Mouse (Mus musculus) limb, embryonic 10.5 days (tissue): ENCODE data around the gene Gper1. TPM values are rescaled to one million over a fixed set of nuclear protein-coding genes. Genes with fewer than 3 reads are reported as not detected.
A peak's percentile ranks its signal among the peaks of the same experiment; 100 is the strongest.

ENCODE experiments used
- DNase-seq: peaks from one replicate; pipeline ENCODE4 v3.0.0-alpha.2; 2017; ENCODE audit warnings: low spot score
- H3K27ac ChIP-seq: fragments of 300-500 bp; sonication (generic); 2 replicates; pipeline ENCODE4 v1.5.1; 2016; ENCODE audit warnings: mild to moderate bottlenecking
- H3K27me3 ChIP-seq: fragments of 300-500 bp; sonication (generic); 2 replicates; pipeline ENCODE4 v1.6.1; 2016; ENCODE audit warnings: low read depth, mild to moderate bottlenecking; ENCODE audit not compliant: poor library complexity, severe bottlenecking
- H3K36me3 ChIP-seq: fragments of 300-500 bp; sonication (generic); 2 replicates; pipeline ENCODE4 v1.6.1; 2016; ENCODE audit warnings: mild to moderate bottlenecking, moderate library complexity
- H3K4me1 ChIP-seq: fragments of 300-500 bp; sonication (generic); 2 replicates; pipeline ENCODE4 v1.6.1; 2016
- H3K4me3 ChIP-seq: fragments of 300-500 bp; sonication (generic); 2 replicates; pipeline ENCODE4 v1.5.1; 2016; ENCODE audit warnings: mild to moderate bottlenecking, moderate library complexity
- H3K9me3 ChIP-seq: fragments of 300-500 bp; sonication (generic); replicated peaks from 2 replicates; pipeline ENCODE4 v1.6.1; 2016; ENCODE audit warnings: mild to moderate bottlenecking
- WGBS: fragments of 180-500 bp; shearing (Covaris S2); methylation state at CpG from one replicate; pipeline ENCODE4 v1.1.7; 2016; 5-methylcytosine and 5-hydroxymethylcytosine counted together
- polyA plus RNA-seq: library from polyadenylated mRNA; unstranded; fragments of >200 nt; fragmentation: Nextera tagmentation; extraction: Ambion mirVana; gene quantifications from 2 replicates; pipeline ENCODE4 v1.2.1, GENCODE M21; 2016

The Gper1 gene
- polyA plus RNA-seq, 1 experiment from 2014 or later = 0.39 TPM

DNA sequence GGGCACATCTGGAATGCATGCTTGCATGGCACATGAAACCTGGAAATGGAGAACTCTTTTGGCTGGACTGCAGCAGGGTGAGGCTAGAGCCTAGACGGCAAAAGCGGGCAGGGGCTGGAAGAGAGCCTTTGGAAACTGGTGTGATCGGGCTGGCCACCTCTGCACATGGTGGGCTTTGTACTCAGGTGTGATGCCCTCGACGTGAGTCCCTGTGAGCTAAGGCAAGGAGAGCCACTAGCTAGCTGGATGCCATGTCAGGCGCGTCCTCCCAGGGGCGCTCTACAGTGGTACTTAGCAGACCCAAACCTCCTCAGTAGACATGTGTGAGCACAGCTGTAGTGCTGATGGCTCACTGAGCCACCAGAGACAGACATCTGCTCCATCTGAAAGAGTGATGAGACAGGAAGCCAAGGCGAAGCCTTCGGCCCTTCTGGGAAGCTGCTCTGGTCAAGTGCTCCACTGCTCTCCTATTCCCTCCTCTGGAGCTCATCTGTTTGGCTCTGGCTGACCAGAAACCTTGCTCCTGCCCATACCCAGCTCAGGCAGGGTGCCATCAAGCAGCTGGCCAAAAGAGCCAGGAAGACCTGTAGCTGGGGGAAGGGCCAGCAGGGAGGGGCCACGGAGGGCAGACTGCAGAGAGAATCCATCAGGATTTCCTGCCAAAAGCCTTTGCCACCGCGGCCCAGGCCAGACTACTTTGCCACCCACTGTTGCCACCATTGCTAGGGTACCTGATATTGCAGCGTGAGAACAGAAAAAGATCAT lies 15.6 kb upstream of the Gper1 start:
- H3K4me1 ChIP-seq = peaks cover 41% of the 10 kb centered on the region
- WGBS = 87% methylated on average over 14 of the region's 14 CpGs
- no peaks in the 10 kb centered on the region for H3K9me3 ChIP-seq
- H3K27ac ChIP-seq = peak overlapping the region; percentile 59
- H3K27me3 ChIP-seq = no peaks in the 10 kb centered on the region
- H3K36me3 ChIP-seq = peaks cover 3% of the 10 kb centered on the region; the same call in 1 of the 2 replicates
- no peak overlapping the region for H3K4me3 ChIP-seq
- no peak for DNase-seq

DNA sequence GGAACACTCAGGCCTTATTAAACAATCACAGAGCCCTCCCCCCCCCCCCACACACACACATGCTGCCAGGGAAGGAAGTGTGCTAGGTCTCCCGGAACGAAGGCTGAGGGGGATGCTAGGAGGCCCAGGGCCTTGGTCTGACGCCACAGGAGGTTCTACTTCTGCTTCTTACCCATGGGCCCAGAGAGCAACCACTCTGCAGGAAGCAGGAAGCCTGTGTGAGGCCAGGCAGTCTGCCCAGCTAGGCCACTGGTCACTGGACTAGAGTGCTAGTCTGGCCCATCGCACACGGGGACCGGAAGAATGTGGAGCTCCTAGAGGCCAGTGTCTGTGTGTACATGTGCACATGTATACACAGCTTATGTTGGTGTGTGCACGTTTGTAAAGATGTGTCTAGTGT lies 14.4 kb upstream of the Gper1 start:
- Histone ChIP-seq H3K27ac (peak overlapping the region; percentile 58; the same call in 1 of the 2 replicates), H3K4me1 (peaks cover 41% of the 10 kb centered on the region), H3K4me3 (no peak overlapping the region), H3K9me3 (no peaks in the 10 kb centered on the region), H3K36me3 (peaks cover 3% of the 10 kb centered on the region; the same call in 1 of the 2 replicates), H3K27me3 (no peaks in the 10 kb centered on the region)
- DNase-seq = no peak
- 93% methylated on average over 7 of the region's 7 CpGs for WGBS

DNA sequence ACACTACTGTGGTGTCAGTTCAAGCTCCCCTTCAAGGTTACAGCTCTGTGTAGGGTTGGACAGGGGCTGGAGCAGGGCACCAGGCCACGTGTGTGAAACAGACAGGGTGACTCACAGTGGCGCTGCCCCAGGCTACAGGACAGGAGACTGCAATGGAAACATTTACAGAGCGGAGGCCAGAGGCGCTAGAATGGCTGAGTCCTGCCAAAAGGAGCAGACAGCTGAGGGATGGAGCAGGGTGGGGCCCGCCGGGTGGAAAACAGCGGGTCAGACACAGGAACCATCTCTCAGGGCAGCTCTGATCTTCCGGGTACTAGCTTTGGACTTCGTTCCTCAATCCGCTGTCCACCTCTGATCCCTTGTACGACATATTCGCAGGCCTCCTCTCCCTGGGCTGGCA lies 13.5 kb upstream of the Gper1 start:
- H3K9me3 ChIP-seq = no peaks in the 10 kb centered on the region
- no peak overlapping the region for H3K4me3 ChIP-seq
- H3K27me3 ChIP-seq = no peaks in the 10 kb centered on the region
- no peak for DNase-seq
- 91% methylated on average over 12 of the region's 12 CpGs for WGBS
- H3K4me1 ChIP-seq = peaks cover 43% of the 10 kb centered on the region
- 0 out of 2 replicates have a peak overlapping the region, but pooled peaks have one; percentile 2 for H3K27ac ChIP-seq
- peaks cover 10% of the 10 kb centered on the region for H3K36me3 ChIP-seq

DNA sequence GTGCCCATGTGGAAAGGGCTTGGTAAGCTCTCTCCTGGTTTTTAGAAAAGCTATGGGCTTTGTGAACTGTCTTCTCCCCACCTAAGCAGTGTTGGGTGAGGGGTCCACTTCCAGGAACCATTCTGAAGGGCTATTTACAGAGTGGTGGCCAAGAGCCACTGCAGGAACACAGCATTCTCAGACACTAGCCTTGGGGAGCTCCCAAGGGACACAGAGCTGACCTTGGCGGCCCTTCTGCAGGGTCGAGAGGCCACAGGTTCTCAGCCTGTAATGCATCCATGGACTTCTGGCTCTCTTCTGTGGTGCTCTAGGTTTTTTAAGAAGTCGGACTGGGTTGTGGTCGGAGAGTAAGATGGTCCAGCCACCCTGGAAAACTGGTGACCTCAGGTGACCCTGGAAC lies 12.9 kb upstream of the Gper1 start:
- Histone ChIP-seq H3K9me3 (no peaks in the 10 kb centered on the region), H3K36me3 (peaks cover 16% of the 10 kb centered on the region), H3K4me3 (no peak overlapping the region), H3K27ac (0 out of 2 replicates have a peak overlapping the region, but pooled peaks have one; percentile 2), H3K27me3 (no peaks in the 10 kb centered on the region), H3K4me1 (peaks cover 37% of the 10 kb centered on the region)
- no peak for DNase-seq
- WGBS = 86% methylated on average over 4 of the region's 4 CpGs

DNA sequence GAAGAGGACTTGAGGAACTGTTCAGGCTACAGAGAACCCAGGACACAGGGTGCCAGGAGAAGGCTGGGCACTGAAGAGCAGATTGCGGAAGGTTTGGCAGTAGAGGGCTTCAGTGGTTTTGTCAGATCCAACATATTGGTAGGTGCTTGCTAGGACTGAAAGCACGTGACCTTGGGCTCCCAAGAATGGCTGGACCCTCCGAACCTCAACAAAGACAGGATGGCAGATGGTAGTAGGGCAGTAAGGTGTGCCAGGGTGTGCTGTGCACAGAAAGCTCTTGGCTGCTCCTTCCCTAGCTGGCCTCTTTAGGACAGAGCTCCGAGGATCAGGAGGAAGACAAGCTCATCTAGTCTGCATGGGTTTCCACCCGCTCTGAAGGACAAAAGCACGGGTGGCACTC lies 11.8 kb upstream of the Gper1 start:
- Histone ChIP-seq H3K27me3 (no peaks in the 10 kb centered on the region), H3K27ac (no peak overlapping the region), H3K4me1 (peaks cover 26% of the 10 kb centered on the region), H3K9me3 (no peaks in the 10 kb centered on the region), H3K4me3 (no peak overlapping the region), H3K36me3 (peaks cover 19% of the 10 kb centered on the region)
- DNase-seq = no peak
- WGBS = 89% methylated on average over 6 of the region's 6 CpGs

DNA sequence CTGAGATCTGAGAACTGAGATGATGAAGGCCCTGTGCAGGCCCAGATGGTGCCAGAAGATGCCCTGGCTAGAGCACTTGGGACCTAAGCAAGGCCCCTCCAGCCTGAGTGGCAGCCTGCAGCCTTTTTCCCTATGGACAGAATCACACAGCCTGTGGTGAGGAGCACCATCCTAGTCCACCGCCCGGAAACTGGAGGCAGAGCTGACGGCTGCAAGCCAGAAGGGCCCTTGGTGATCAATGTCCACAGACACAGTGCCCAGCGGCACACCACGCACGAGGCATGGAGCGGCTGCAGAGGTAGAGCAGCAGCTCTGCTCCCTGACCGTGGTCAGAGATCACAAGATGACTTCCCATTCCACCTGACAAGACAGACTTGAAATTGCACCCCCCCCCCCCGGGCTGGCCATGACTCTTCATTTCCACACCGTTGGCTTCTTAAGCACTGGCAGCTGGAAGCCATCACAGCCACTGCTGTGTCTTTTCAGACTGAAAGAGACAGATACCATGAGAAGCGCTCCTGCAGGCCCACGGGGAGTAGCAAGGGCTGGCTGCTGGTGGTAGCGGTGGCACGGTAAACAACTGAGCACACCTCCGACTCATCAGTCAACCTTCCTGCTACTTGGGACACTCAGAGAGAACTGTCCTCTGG lies 11.2 kb upstream of the Gper1 start:
- WGBS = 84% methylated on average over 15 of the region's 15 CpGs
- no peaks in the 10 kb centered on the region for H3K9me3 ChIP-seq
- no peaks in the 10 kb centered on the region for H3K27me3 ChIP-seq
- no peak for DNase-seq
- H3K4me3 ChIP-seq = no peak overlapping the region
- H3K27ac ChIP-seq = no peak overlapping the region
- peaks cover 19% of the 10 kb centered on the region for H3K36me3 ChIP-seq
- H3K4me1 ChIP-seq = peaks cover 20% of the 10 kb centered on the region

DNA sequence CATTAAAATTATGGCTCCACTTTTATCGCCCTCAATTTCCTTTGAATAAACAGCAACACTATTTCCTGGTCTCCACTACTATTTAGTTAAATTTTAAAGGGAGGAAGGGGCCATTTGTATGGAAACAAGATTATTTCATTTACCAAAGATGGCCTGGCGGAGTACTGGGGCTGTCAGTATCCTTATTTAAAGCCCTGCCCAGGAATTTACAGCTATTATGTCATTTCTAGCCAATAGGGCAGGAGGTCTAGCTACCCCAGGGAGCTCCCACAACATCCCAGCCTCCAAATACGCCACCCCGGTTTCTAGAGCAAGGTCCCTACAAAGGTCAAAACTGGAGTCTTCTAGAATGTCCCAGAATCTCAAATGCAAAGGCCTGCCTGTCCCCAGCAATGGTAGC lies 9.4 kb upstream of the Gper1 start:
- peaks cover 23% of the 10 kb centered on the region for H3K36me3 ChIP-seq
- no peaks in the 10 kb centered on the region for H3K9me3 ChIP-seq
- no peak overlapping the region for H3K27ac ChIP-seq
- no peak overlapping the region for H3K4me3 ChIP-seq
- DNase-seq = no peak
- peaks cover 10% of the 10 kb centered on the region for H3K4me1 ChIP-seq
- 84% methylated on average over 4 of the region's 4 CpGs for WGBS
- no peaks in the 10 kb centered on the region for H3K27me3 ChIP-seq

DNA sequence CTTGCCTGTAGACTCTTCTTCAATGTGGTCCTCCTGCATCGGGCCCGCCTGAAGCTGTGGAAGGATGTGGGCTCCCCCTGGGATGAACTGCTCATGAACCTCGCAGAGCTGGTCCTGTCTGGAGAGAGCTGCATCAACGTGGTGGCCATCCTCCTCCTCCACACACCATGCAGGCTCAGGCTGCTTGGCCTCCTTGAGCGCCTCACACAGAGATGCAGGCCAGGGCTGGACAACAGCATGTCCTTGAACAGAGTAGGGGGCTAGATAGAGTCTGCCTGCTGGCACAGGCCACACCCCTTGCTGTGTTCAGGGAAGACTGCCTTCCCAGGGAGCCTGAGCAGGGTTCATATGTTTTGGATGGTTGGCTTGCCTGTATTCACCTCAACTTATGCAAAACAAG lies 8.0 kb upstream of the Gper1 start:
- no peaks in the 10 kb centered on the region for H3K9me3 ChIP-seq
- no peak for DNase-seq
- H3K36me3 ChIP-seq = peaks cover 21% of the 10 kb centered on the region
- no peak overlapping the region for H3K4me3 ChIP-seq
- no peaks in the 10 kb centered on the region for H3K27me3 ChIP-seq
- WGBS = 94% methylated on average over 5 of the region's 5 CpGs
- peaks cover 18% of the 10 kb centered on the region for H3K4me1 ChIP-seq
- 0 out of 2 replicates have a peak overlapping the region, but pooled peaks have one; percentile 2 for H3K27ac ChIP-seq

DNA sequence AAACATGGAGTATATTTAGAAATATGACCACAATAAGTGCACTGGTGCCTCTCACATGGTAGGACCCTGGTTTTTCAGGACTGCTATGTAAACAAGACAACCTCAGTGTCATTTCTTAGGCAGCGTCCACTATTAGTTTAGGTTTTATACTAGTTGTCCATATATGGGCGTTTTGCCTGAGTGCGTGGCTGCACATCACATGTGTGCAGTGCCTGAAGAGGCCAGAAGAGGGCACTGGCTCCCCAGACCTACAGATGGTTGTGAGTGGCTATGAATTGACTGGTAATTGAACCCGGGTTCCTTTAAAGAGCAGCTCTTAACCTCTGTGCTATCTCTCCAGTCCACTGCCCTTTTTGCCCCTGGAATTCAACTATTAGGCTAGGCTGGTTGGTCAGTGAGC lies 6.0 kb upstream of the Gper1 start:
- peaks cover 21% of the 10 kb centered on the region for H3K36me3 ChIP-seq
- no peak overlapping the region for H3K27ac ChIP-seq
- no peaks in the 10 kb centered on the region for H3K27me3 ChIP-seq
- 93% methylated on average over 4 of the region's 4 CpGs for WGBS
- H3K4me3 ChIP-seq = no peak overlapping the region
- H3K9me3 ChIP-seq = no peaks in the 10 kb centered on the region
- H3K4me1 ChIP-seq = peaks cover 18% of the 10 kb centered on the region
- DNase-seq = no peak

DNA sequence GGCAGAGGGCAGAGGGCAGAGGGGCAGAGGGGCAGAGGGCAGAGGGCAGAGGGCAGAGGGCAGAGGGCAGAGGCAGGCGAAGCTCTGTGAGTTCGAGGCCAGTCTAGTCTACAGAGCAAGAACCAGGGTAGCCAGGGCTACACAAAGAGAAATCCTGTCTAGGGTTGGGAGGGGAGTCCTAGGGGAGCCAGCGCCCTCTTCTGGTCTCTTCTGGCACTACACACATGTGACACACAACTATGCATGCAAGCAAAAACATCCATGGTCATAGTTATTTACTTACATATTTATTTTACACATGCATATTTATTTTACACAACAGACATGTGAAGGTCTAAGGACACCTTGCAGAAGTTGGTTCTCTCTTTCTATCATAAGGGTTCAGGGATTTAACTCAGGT lies 5.5 kb upstream of the Gper1 start:
- Histone ChIP-seq H3K27ac (no peak overlapping the region), H3K4me3 (no peak overlapping the region), H3K4me1 (peaks cover 18% of the 10 kb centered on the region), H3K27me3 (no peaks in the 10 kb centered on the region), H3K36me3 (peaks cover 21% of the 10 kb centered on the region), H3K9me3 (no peaks in the 10 kb centered on the region)
- WGBS = 77% methylated on average over 2 of the region's 3 CpGs
- no peak for DNase-seq

DNA sequence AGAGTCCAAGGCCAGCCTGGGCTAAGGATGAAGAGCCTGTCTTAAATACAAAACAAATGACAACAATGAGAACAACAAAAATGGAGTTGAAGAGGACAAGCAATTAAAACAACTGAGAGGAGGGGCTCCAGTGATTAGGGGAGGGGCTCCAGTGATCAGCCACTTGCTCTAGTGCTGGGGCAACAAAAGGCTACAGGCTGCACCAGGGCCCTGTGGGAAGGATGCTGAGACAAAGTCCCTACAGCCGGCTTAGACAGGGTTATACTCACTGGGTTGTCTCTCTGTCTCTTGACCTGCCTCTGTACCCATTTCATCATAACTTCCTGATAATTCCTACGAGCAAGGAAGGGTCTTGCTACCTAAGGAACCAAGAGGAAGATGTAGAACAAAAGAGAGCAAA lies 4.8 kb upstream of the Gper1 start:
- no peaks in the 10 kb centered on the region for H3K27me3 ChIP-seq
- H3K9me3 ChIP-seq = no peaks in the 10 kb centered on the region
- peaks cover 22% of the 10 kb centered on the region for H3K4me1 ChIP-seq
- DNase-seq = no peak
- H3K27ac ChIP-seq = peak overlapping the region; percentile 44; the same call in 1 of the 2 replicates
- 77% methylated on average over 2 of the region's 2 CpGs for WGBS
- no peak overlapping the region for H3K4me3 ChIP-seq
- peaks cover 21% of the 10 kb centered on the region for H3K36me3 ChIP-seq

DNA sequence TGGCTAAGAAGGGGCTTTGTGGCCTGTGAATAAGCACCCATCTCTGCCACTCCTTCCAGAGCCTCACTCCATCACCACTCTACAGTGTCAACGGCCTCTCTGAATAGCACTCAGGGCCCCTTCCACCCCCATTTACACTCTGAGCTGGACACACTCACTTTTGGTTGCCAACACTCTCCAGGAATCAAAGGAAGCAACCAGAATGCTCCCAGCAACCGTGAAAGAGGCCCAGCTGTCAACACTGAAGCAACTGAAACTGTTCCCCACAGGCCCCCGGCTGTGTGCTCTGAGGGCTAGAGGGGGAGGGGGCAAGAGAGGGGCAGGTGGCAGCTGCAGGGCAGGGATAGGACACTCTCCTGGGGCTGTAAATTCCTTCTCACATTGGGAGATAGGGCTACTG lies 4.3 kb upstream of the Gper1 start:
- Histone ChIP-seq H3K27me3 (no peaks in the 10 kb centered on the region), H3K4me3 (no peak overlapping the region), H3K4me1 (peaks cover 27% of the 10 kb centered on the region), H3K27ac (peak overlapping the region; percentile 44; the same call in 1 of the 2 replicates), H3K9me3 (no peaks in the 10 kb centered on the region), H3K36me3 (peaks cover 21% of the 10 kb centered on the region)
- no peak for DNase-seq
- 16% methylated on average over 3 of the region's 3 CpGs for whole genome bisulfite sequencing

DNA sequence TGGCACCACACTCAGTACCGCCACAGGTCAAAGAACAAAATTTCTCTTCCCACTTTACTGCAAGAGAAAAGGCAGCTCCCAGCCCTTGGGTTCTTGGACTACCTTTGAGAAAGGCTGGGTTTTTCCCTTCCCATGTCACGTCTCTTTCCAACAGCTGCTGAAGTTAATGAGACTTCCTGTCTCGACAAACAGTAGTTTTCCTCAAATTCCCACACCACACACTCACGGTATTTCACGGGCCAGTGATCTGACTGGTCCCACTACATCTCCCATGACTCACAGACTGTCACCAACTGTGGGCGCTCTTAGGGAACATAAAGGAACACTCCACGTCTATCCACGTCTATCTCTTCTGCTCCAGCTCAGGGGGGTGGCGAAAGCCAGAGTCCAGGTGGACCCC lies 2.2 kb downstream of the Gper1 start:
- H3K4me3 ChIP-seq = no peak overlapping the region
- DNase-seq = no peak
- H3K27me3 ChIP-seq = no peaks in the 10 kb centered on the region
- no peaks in the 10 kb centered on the region for H3K9me3 ChIP-seq
- H3K27ac ChIP-seq = no peak overlapping the region; the same call in 1 of the 2 replicates
- H3K4me1 ChIP-seq = peaks cover 29% of the 10 kb centered on the region
- peaks cover 10% of the 10 kb centered on the region; the same call in 1 of the 2 replicates for H3K36me3 ChIP-seq
- 85% methylated on average over 9 of the region's 9 CpGs for WGBS
